Mouse (Mus musculus): ENCODE measurements around the gene Casp2.

Gene Casp2

DNA sequence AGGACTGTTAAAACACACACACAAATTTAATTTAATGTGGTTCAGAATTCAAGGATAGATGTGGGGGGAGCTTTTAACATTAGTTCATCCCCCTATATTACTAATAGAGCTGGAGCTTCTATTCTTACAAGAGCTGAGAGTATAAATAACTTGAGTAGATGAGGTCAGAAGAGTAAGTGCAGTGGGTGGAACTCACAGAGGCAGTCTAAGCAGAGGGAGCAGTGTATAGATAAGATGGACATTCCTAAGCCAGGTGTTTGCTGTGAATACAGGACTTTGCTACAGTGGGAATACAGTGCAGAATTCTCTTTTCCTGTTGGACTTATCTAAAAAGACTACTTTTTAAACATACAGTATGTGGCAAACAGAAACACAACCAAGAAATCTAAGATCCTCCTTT, 6.0 kb downstream of the Casp2 start:
- intact Hi-C loops (cut with DNase I) = no loop called here

GRCm38 (mm10) chr6:42276151-42276550, 11.4 kb downstream of the Casp2 start:
- intact Hi-C loops (cut with DNase I) = no loop called here

GRCm38 (mm10) chr6:42282865-42283528, 18.2 kb downstream of the Casp2 start:
- intact Hi-C loops (cut with DNase I) = no loop called here

DNA sequence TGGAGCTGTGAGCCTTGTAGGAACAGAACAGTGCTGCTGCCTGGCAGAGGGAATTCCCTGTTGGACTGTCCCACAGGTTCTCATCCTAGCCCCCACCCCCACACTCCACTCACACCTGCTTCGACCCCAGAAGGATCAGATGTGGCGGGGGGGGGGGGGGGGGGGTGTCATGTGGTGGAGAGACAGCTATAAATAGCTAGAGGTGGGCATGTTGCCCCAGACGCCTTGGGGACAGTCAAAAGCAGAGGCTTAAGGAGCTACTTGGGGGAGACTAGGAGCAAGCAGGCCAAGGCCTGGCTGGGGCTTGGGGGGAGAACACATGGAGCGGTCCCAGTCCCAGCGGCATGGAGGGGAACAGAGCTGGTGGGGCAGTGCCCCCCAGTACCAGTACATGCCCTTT, 21.7 kb downstream of the Casp2 start, which contains the start of gene Clcn1:
Gene Clcn1 (plus strand): TSS at position 238 of the 400 bp plus-strand sequence.
- intact Hi-C loops (cut with DNase I) = no loop called here

- intact Hi-C loops (cut with DNase I) = no loop called here
Measured at GRCm38 (mm10) chr6:42287562-42287961, 22.8 kb downstream of the Casp2 start.

DNA sequence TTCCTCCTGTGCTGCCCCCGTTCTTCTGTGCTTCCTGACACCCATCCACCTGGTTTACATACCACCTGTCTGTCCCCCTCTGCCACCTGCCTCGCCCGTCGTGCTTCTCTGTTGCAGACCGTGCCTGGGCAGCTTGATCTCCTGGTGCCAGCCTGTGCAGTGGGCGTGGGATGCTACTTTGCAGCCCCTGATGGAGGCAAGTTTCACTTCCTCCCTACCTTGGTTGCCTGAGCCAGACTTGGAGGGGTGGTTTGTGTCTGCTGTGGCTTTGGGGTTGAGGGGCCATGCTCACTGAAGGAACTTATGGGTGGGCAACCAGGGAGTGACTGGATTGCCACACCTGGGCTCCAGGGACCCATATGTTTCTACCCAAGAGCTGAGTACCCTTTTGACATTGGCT, 28.5 kb downstream of the Casp2 start:
- intact Hi-C loops (cut with DNase I) = no loop called here

DNA sequence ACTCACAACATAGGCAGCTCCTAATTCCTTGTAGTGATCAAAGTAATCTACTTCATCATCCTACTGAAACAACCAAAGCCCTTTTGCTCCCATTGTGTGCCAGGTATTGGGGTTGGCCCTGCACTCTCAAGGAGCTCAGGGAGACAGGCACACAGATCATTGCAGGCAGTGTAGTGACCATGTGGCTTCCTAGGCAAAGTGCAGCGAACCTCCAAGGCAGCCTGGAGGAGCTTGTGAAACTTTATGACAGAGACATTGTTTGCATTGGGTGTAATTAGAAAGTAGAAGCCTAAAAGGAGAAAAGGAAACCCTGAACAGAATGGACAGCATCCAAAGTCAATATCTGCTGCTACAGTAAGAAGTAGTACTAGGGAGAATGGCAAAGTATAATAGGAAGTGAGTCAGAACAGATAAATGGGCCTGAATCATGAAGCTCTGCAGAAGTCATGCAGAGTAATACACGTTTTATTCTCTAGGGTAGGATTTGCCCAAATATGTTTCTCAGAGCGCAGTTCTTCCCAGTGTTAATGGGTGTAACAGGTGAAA, 30.8 kb downstream of the Casp2 start:
- intact Hi-C loops (cut with DNase I) = no loop called here

GRCm38 (mm10) chr6:42299362-42299761, 34.6 kb downstream of the Casp2 start:
- intact Hi-C loops (cut with DNase I) = no loop called here

- intact Hi-C loops (cut with DNase I) = no loop called here
Measured at GRCm38 (mm10) chr6:42309816-42310378, 45.1 kb downstream of the Casp2 start.

DNA sequence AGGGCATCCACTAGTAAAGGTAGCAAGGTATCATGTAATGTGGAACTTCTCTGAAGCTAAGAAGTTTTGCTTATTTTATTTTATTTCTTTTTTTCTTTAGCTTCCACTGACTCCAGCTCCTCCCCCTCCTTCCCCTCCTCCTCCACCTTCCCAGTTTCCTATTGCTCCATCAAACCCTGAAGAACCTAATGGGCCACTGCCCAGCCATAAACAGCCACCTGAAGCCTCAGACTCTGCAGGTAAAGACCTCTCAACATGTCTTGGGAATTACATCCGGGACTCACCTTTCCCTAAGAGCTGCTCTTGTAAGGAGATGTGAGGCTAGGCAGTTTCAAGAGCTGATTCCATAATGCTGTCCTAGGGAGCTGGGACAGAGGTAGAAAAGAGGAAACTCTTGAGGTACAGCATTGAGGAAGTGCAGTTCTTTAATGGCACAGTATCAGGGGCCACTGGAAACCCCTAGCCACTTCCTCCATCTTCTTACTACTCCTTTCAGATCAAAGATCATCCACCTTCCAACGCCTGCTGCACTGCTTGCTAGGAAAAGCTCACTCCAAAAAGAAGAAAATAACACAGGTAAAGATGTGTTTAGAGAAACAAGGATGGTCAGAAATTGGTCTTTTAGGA, 45.8 kb downstream of the Casp2 start:
- intact Hi-C loops (cut with DNase I) = no loop called here

GRCm38 (mm10) chr6:42318293-42318692, 53.5 kb downstream of the Casp2 start:
- intact Hi-C loops (cut with DNase I) = no loop called here

DNA sequence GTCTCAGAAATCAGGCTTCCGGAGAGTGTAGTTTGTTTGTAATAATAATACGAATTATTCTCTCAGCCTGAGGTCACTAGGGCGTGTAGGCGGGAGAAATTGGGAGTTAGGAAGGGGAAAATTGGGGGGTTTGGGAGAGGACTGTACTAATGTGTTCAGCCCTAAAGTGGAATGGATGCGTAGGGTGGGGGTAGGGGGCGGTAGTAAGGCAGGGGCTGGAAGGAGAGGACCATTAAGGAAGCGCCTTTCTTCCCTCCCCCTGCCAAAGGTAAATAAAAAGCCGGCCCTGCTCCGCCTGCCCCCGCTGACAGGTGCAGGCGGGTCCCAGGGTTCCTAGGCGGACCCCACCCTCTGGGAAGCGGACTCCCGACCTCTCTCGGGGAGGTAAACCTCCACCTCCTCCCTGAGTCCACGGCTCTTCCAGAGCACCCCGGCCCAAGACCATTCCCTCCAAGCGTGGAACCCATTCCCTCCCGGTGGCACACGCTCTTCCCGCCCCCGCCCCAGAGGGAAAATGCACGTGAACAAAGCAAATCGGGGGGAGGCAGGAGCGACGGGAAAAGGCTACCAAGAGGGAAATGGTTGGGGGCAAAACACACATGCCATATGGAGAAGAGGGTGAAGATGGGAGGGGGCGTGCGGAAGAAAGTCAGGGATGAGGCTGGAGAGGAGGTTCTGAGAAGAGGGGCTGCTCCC, 58.7 kb downstream of the Casp2 start:
- intact Hi-C loops (cut with DNase I) = loop anchor here (10.0 kb wide), 1 partner anchor 559 kb away; no protein-coding TSS in a partner anchor

- intact Hi-C loops (cut with DNase I) = loop anchor here (10.0 kb wide), 1 partner anchor 559 kb away; no protein-coding TSS in a partner anchor
Measured at GRCm38 (mm10) chr6:42324067-42324481, 59.3 kb downstream of the Casp2 start.

DNA sequence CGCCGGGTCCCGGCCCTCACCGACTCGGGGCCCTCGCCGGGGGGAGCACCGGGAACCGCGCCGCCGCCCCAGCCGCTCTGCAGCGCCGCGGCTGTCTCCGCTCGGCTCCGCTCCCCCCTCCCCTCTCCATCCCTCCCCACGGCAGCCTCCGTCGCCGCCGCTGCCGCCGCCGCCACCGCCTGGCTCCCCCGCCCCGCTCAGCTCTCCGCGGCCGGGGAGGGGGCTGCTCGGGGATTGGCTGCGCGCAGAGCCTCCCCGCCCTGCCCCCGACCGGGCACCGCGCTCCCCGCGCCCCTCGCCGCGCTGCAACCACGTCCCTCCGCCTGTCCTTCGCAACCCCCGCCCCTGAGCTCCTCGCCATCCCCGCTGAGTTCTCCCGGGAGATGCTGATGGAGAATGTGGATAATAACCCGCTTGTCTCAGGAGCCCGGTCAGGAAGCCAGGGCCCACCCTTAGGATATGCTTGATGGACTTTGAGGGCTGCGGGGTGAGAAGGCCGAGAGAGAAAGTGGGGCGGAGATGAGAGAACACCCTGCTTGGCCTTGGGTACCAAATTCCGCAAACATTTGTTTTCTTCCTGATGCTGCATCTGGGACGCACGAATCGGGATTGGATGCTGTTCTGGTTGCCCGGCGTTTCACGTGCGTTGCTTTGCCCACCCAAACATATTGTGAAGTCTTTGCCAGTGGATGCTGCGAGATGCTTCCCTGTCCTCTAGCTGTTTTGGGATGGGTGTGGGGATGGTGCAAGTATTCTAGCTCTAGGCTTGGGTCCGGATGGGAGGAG, 59.9 kb downstream of the Casp2 start, which contains the start of gene Fam131b:
Gene Fam131b (minus strand): TSS at position 162 of the 786 bp plus-strand sequence.
- intact Hi-C loops (cut with DNase I) = loop anchor here (5.0 to 10.0 kb wide), 2 partner anchors 97 to 560 kb away; no protein-coding TSS in a partner anchor

DNA sequence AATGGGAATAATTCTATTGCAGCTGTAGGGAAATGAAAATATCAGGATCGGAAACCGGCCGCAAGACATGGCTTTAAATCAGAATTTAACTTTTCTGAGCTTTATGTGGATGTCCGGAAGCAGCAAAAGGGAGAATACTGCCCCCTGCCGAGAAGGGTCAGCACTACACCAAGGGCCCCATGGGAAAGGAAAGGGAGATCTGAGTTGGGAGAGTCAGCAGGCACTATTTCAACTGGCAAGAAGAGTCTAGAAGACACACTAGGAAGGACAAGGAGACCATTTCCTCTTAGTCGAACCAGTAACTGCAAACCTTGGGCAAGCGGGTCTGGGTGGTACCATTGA, 60.5 kb downstream of the Casp2 start:
- intact Hi-C loops (cut with DNase I) = loop anchor here (5.0 to 10.0 kb wide), 2 partner anchors 98 to 560 kb away; no protein-coding TSS in a partner anchor

DNA sequence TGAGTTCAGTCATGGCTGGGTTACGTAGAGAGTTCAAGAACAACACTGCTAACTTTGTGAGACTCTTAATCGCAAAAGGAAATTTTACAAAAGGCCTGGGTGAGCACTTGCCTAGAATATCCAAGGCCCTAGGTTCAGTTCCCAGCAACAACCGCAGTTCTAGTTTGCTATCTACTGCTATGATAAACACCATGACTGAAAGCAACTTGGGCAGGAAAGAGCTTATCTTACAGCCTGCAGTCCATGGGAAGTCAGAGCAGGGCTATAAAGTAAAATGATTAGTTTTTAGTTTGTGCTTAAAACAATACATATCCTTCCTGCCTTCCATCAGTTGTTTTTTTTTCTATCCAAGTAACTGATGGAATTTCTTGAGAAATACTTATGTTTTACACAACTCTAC, 61.7 kb downstream of the Casp2 start:
- intact Hi-C loops (cut with DNase I) = loop anchor here (5.0 to 10.0 kb wide), 2 partner anchors 99 to 562 kb away; no protein-coding TSS in a partner anchor

GRCm38 (mm10) chr6:42328757-42329156, 64.0 kb downstream of the Casp2 start:
- intact Hi-C loops (cut with DNase I) = loop anchor here (5.0 to 10.0 kb wide), 2 partner anchors 101 to 564 kb away; no protein-coding TSS in a partner anchor

- intact Hi-C loops (cut with DNase I) = no loop called here
Measured at GRCm38 (mm10) chr6:42330216-42330615, 65.4 kb downstream of the Casp2 start.

DNA sequence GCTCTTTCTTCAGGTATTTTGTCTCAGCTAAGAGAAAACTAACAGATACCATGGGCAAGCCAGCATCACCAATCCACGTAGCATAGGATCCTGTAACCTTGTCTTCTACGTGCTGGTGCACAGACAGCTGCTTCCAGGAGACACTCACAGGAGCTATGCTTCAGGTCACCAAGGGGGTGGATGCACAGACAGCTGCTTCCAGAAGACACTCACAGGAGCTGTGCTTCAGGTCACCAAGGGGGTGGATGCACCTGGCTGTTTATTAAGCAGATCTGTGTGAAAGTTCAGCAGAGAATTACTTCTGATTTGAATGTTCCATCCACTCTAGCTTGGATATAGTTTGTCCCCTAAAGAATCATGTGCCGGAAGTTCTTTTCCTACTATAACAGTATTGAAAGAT, 66.2 kb downstream of the Casp2 start:
- intact Hi-C loops (cut with DNase I) = no loop called here

Data from adrenal gland (tissue).